ENCODE assay signal across 8 mouse cellular contexts in the genomic region with DNA sequence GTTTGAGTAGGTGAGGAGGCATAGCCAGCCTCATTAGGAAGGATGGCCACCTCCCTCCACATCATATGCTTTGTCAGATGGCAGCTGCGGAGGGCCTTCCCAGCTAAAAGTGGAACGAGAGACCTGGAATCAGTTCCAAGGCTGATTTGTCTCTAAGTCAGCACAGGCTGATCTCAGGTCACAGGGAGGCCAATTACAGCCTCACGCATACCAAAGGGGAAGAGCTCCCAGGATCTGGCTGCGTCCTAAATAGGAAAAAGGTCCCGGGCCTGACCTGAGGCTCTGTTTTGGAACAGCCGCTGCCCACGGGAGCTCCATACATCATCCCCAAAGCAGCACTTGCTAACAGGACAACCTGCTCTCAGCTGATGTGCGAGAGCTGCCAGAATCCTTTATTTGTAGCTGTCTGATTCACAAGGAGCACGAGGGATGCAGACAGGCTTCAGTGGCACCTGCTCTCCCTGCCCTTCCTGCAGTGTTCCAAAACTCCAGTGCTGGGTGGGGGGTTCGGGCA.
DNase-seq lines count a peak whose midpoint lies in the region; ATAC-seq and TF ChIP-seq lines count a peak whose summit lies in the region.

No protein-coding gene starts in this region.

- no peaks in the 10 kb centered on the region for H3K9me3 ChIP-seq in liver, embryonic 11.5 days (ENCODE audit: control insufficient read depth, low read length)
- H3K9me3 ChIP-seq in hindbrain, postnatal 0 days (ENCODE audit: low read length): no peaks in the 10 kb centered on the region

- H3K27ac ChIP-seq in liver, embryonic 11.5 days (ENCODE audit: low read depth, low read length): no peak overlapping the region
- H3K27ac ChIP-seq in hindbrain, postnatal 0 days: peak overlapping the region; percentile 64

- H3K9ac ChIP-seq in liver, embryonic 11.5 days (ENCODE audit: low read depth, low read length): no peak overlapping the region
- H3K9ac ChIP-seq in hindbrain, postnatal 0 days (replicated peaks; ENCODE audit: low read length): no peak overlapping the region

- TF ChIP-seq CTCF in hindbrain, postnatal 0 days (IDR thresholded peaks at IDR 0.05; ENCODE audit: low read depth): no peak

- 0 out of 2 replicates have a peak, but pooled peaks have one; percentile 17 for ATAC-seq in liver, embryonic 11.5 days (replicated peaks; ENCODE audit: low FRiP score)
- peak; percentile 41 for ATAC-seq in hindbrain, postnatal 0 days

- DNase-seq in cerebellum, adult 18-20 months: peak; percentile 55 to 60
- no peak for DNase-seq in cerebellum, adult 8-10 months
- DNase-seq in liver, embryonic 11.5 days (ENCODE audit: low spot score): no peak
- DNase-seq in liver: no peak
- peak; percentile 72 to 83 for DNase-seq in gastrocnemius, adult 8-10 months (ENCODE audit: low spot score in 2 of 2)
- DNase-seq in hindbrain, postnatal 0 days (ENCODE audit: low spot score): peak; percentile 32
- DNase-seq in spleen, postnatal 14 days (ENCODE audit: low spot score in 2 of 2): no peak
- no peak for DNase-seq in thymus, postnatal 25 days

- no peaks in the 10 kb centered on the region for H3K27me3 ChIP-seq in liver, embryonic 11.5 days (replicated peaks; ENCODE audit: control insufficient read depth, insufficient read depth, low read length)
- H3K27me3 ChIP-seq in hindbrain, postnatal 0 days (ENCODE audit: insufficient read depth, low read length): no peaks in the 10 kb centered on the region

- H3K4me3 ChIP-seq in liver, embryonic 11.5 days (ENCODE audit: low read depth, low read length): no peak overlapping the region
- no peak overlapping the region for H3K4me3 ChIP-seq in hindbrain, postnatal 0 days (ENCODE audit: low read length)

- H3K4me2 ChIP-seq in liver, embryonic 11.5 days: no peak overlapping the region
- H3K4me2 ChIP-seq in hindbrain, postnatal 0 days (ENCODE audit: low read depth, low read length): no peak overlapping the region

- H3K36me3 ChIP-seq in liver, embryonic 11.5 days (ENCODE audit: control insufficient read depth, insufficient read depth, low read length): peaks cover under 1% of the 10 kb centered on the region; the same call in 1 of the 2 replicates
- no peaks in the 10 kb centered on the region; the same call in 1 of the 2 replicates for H3K36me3 ChIP-seq in hindbrain, postnatal 0 days (ENCODE audit: insufficient read depth, low read length)

- H3K4me1 ChIP-seq in liver, embryonic 11.5 days (replicated peaks; ENCODE audit: control insufficient read depth, insufficient read depth, low read length): peaks cover 13% of the 10 kb centered on the region
- H3K4me1 ChIP-seq in hindbrain, postnatal 0 days (ENCODE audit: insufficient read depth, low read length): 0 out of 2 replicates have a peak, but pooled peaks cover 5% of the 10 kb centered on the region

- 51% methylated on average over 10 of the region's 10 CpGs for WGBS in liver, embryonic 11.5 days
- WGBS in hindbrain, postnatal 0 days: 28% methylated on average over 10 of the region's 10 CpGs

Comparison
In these comparisons a context has a peak if more than half of its experiments do, and no peak if none do; other contexts are left out.
1. DNase-seq: peak in cerebellum, adult 18-20 months (2 of 2), gastrocnemius, adult 8-10 months (2 of 2) and hindbrain, postnatal 0 days (single experiment); none in cerebellum, adult 8-10 months (single experiment), liver, embryonic 11.5 days (single experiment), liver (single experiment), spleen, postnatal 14 days (0 of 2) and thymus, postnatal 25 days (single experiment).